Mouse (Mus musculus) neural tube, embryonic 14.5 days (tissue): ENCODE measurements at regions not wholly inside any gene's neighbourhood (a gene's known extent, or its start where the extent isn't known, plus 50 kb on each side); places are given as distances from the start of the nearest gene placed in this dataset.

ENCODE experiments used
- ATAC-seq: fragments of 200-750 bp; cut with Nextera tagmentation; 2 replicates; pipeline ENCODE4 v1.8.0; 2017; ENCODE audit warnings: low read depth, mild to moderate bottlenecking, moderate TSS enrichment, moderate library complexity
- H3K27ac ChIP-seq: fragments of 300-500 bp; sonication (generic); 2 replicates; pipeline ENCODE4 v1.5.1; 2014; ENCODE audit warnings: low read depth, mild to moderate bottlenecking, control low read depth, low read length, moderate library complexity, mixed read lengths
- H3K27me3 ChIP-seq: fragments of 300-500 bp; sonication (generic); 2 replicates; pipeline ENCODE4 v1.6.1; 2014; ENCODE audit warnings: low read length; ENCODE audit not compliant: control insufficient read depth, insufficient read depth
- H3K36me3 ChIP-seq: fragments of 300-500 bp; sonication (generic); 2 replicates; pipeline ENCODE4 v1.6.1; 2014; ENCODE audit warnings: low read length, mixed read lengths; ENCODE audit not compliant: control insufficient read depth, insufficient read depth
- H3K4me1 ChIP-seq: fragments of 300-500 bp; sonication (generic); 2 replicates; pipeline ENCODE4 v1.6.1; 2014; ENCODE audit warnings: low read length; ENCODE audit not compliant: control insufficient read depth, insufficient read depth
- H3K4me2 ChIP-seq: fragments of 300-500 bp; sonication (generic); 2 replicates; pipeline ENCODE4 v1.6.1; 2014; ENCODE audit warnings: mild to moderate bottlenecking, low read depth, low read length, control low read depth
- H3K4me3 ChIP-seq: fragments of 300-500 bp; sonication (generic); 2 replicates; pipeline ENCODE4 v1.5.1; 2014; ENCODE audit warnings: low read depth, low read length, control low read depth, mixed read lengths
- H3K9ac ChIP-seq: fragments of 300-500 bp; sonication (generic); replicated peaks from 2 replicates; pipeline ENCODE4 v1.6.1; 2014; ENCODE audit warnings: low read depth, mild to moderate bottlenecking, control low read depth, low read length, mixed read lengths
- H3K9me3 ChIP-seq: fragments of 300-500 bp; sonication (generic); 2 replicates; pipeline ENCODE4 v1.6.1; 2016; ENCODE audit warnings: low read length; ENCODE audit not compliant: control insufficient read depth
- WGBS: fragments of 180-500 bp; shearing (Covaris S2); extraction: QIAGEN DNeasy Blood & Tissue Kit; methylation state at CpG from one replicate; pipeline ENCODE4 v1.1.7; 2014; 5-methylcytosine and 5-hydroxymethylcytosine counted together

DNA sequence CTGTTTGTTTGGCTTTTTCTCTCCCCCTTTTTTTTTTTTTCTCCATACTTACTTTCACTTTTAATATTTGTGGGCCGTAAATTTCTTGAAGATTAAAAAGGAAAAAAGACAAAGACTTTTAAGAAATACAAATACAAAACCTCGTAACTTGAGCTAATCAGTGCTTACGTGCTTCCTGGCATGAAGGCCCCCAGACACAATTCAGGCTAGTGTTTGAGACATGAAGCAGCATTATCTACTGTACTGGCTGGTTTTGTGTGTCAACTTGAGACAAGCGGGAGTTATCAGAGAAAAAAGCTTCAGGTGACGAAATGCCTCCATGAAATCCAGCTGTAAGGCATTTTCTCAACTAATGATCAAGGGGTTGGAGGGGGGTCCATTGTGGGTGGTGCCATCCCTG, 86.2 kb upstream of the 4933415F23Rik start:
- no peaks in the 10 kb centered on the region for H3K36me3 ChIP-seq
- no peak for ATAC-seq
- no peaks in the 10 kb centered on the region for H3K4me1 ChIP-seq
- H3K9ac ChIP-seq: no peak overlapping the region
- H3K27ac ChIP-seq: no peak overlapping the region
- no peak overlapping the region for H3K4me3 ChIP-seq
- no peaks in the 10 kb centered on the region for H3K27me3 ChIP-seq
- no peak overlapping the region for H3K4me2 ChIP-seq
- 75% methylated on average over 5 of the region's 5 CpGs for WGBS
- H3K9me3 ChIP-seq: no peaks in the 10 kb centered on the region

DNA sequence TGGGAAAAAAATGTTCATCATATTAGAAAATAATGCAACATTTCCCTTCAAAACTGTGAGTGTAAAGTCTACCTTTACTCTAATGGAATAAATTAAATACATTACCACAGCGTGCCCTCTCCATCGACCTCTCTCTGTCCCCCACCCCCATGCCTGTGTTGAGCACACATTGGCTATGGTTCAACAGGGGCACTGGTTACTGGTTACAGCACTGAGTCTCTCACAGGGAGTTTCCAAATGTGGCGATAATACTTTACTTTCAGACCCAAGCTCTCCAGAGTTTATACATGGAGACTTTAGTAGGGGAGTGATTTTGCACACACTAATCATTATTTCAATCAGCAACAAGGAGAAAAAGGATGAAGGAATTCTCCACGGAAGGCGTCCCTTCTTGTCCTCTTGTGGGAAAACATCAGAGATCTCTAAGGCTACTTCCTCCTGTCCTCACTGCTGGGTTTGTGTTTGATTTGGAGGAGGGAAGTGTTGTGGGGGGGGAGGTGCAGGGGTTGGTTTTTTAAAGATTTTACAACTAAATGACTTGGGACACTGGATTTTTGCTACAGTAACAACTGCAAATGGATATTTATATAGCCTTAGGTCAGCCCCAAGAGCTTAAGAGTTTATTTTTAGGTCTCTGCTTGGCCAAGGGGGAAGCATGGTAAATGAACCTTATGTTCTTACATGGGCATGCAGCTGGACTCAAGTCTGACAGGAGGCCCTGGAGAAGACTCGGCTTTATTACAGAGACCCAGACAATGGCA, 85.6 kb upstream of the 4933415F23Rik start:
- ATAC-seq: no peak

GRCm38 (mm10) chr1:23184728-23185127, 82.7 kb upstream of the 4933415F23Rik start:
- no peaks in the 10 kb centered on the region for H3K27me3 ChIP-seq
- no peak overlapping the region for H3K4me3 ChIP-seq
- H3K4me1 ChIP-seq: no peaks in the 10 kb centered on the region
- no peak for ATAC-seq
- no peaks in the 10 kb centered on the region for H3K9me3 ChIP-seq
- H3K27ac ChIP-seq: no peak overlapping the region
- no peak overlapping the region for H3K4me2 ChIP-seq
- no peak overlapping the region for H3K9ac ChIP-seq
- no peaks in the 10 kb centered on the region for H3K36me3 ChIP-seq
- 79% methylated on average over 9 of the region's 9 CpGs for WGBS

More for the DNA sequence above, 85.6 kb upstream of the 4933415F23Rik start:
- Histone ChIP-seq H3K4me2 (no peak overlapping the region), H3K27ac (no peak overlapping the region), H3K36me3 (no peaks in the 10 kb centered on the region), H3K27me3 (no peaks in the 10 kb centered on the region), H3K4me3 (no peak overlapping the region), H3K9ac (no peak overlapping the region), H3K4me1 (no peaks in the 10 kb centered on the region), H3K9me3 (no peaks in the 10 kb centered on the region)
- 78% methylated on average over 6 of the region's 6 CpGs for WGBS

DNA sequence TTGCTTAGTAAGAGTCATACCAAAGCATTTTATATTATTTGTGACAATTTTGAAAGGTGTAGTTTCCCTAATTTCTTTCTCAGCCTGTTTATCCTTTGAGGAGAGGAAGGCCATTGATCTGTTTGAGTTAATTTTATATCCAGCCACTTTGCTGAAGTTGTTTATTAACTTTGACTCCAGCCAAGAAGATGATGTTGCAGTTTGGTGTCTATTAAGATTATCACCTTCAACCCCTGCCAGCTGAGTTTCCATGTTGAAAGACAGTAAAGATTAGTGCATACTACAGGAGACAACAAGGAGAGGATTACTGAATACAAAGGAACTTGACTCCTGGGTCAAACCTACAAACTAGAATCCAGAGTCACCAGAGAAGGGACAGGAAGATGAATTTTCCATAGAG, 80.5 kb upstream of the 4933415F23Rik start:
- Histone ChIP-seq H3K27ac (no peak overlapping the region), H3K4me2 (no peak overlapping the region), H3K4me3 (no peak overlapping the region), H3K27me3 (no peaks in the 10 kb centered on the region), H3K9me3 (no peaks in the 10 kb centered on the region), H3K9ac (no peak overlapping the region), H3K36me3 (no peaks in the 10 kb centered on the region), H3K4me1 (no peaks in the 10 kb centered on the region)
- no peak for ATAC-seq

DNA sequence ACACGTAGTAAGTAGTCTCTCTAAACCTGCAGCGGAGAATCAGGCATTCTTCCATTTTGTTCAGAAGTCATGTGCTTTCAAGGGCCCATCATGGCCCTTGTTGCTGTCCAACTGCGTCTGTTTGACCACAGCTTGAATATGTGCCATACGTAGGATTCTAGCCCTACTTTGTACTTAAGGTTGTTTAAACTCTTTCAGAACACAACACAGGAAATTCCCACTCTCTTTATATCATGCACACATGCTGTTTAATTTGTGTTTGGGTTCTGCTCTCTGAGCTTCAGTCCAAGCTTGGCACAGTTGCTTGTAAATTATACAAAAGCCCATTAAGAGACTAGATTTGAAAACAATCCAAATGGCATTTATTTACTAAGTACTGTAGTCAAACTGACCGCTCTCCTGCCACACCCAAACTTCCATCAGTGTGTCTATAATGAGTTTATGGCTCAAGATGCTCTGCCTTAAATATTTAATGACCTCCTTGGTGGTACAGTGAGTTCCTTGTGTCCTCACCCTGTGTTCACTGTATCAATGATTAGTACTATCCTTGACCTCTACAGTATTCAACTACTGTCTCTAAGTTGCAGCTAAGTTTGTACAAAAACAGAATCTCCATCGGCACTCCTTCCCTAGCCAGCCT, 76.4 kb upstream of the 4933415F23Rik start:
- H3K27me3 ChIP-seq: no peaks in the 10 kb centered on the region
- WGBS: 83% methylated on average over 6 of the region's 6 CpGs
- H3K4me3 ChIP-seq: no peak overlapping the region
- H3K4me1 ChIP-seq: no peaks in the 10 kb centered on the region
- no peak overlapping the region for H3K27ac ChIP-seq
- H3K9ac ChIP-seq: no peak overlapping the region
- H3K36me3 ChIP-seq: no peaks in the 10 kb centered on the region
- H3K9me3 ChIP-seq: no peaks in the 10 kb centered on the region
- ATAC-seq: no peak
- H3K4me2 ChIP-seq: no peak overlapping the region

- Histone ChIP-seq H3K9ac (no peak overlapping the region), H3K9me3 (no peaks in the 10 kb centered on the region), H3K36me3 (no peaks in the 10 kb centered on the region), H3K4me3 (no peak overlapping the region), H3K4me2 (no peak overlapping the region), H3K27ac (no peak overlapping the region), H3K4me1 (no peaks in the 10 kb centered on the region), H3K27me3 (no peaks in the 10 kb centered on the region)
- ATAC-seq: no peak
- WGBS: 88% methylated on average over 11 of the region's 11 CpGs
Measured at GRCm38 (mm10) chr1:23174022-23174421, 72.0 kb upstream of the 4933415F23Rik start.

- Histone ChIP-seq H3K9ac (no peak overlapping the region), H3K27ac (no peak overlapping the region), H3K4me2 (no peak overlapping the region), H3K36me3 (no peaks in the 10 kb centered on the region), H3K4me3 (no peak overlapping the region), H3K27me3 (no peaks in the 10 kb centered on the region), H3K4me1 (no peaks in the 10 kb centered on the region), H3K9me3 (no peaks in the 10 kb centered on the region)
- ATAC-seq: no peak
- 61% methylated on average over 7 of the region's 7 CpGs for WGBS
Measured at GRCm38 (mm10) chr1:23173054-23173802, 71.2 kb upstream of the 4933415F23Rik start.

GRCm38 (mm10) chr1:23171336-23171735, 69.3 kb upstream of the 4933415F23Rik start:
- ATAC-seq: no peak
- H3K27me3 ChIP-seq: no peaks in the 10 kb centered on the region
- 95% methylated on average over 2 of the region's 2 CpGs for WGBS

DNA sequence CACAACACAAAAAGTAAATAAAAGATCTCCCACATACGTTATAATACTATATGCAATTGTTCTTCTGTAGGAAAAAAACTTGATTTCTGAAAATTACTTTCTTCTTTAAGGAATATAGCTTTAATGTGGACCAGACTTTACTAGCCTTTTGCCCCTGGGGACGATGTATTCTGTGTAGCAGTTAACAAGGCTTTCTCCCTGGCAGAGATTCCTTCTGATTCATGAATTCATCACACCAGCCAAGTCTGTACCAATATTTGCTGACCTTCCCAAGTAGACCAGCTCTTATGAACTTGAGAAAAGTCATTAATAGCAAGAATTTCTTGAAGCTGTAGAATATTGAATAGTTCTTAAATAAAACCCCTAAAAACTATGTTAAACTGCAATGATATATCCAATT, 68.7 kb upstream of the 4933415F23Rik start:
- no peak overlapping the region for H3K9ac ChIP-seq
- no peaks in the 10 kb centered on the region for H3K27me3 ChIP-seq
- ATAC-seq: no peak
- no peak overlapping the region for H3K27ac ChIP-seq
- no peak overlapping the region for H3K4me3 ChIP-seq
- no peaks in the 10 kb centered on the region for H3K4me1 ChIP-seq
- no peaks in the 10 kb centered on the region for H3K9me3 ChIP-seq
- 80% methylated on average over 2 of the region's 2 CpGs for WGBS
- no peaks in the 10 kb centered on the region for H3K36me3 ChIP-seq
- no peak overlapping the region for H3K4me2 ChIP-seq

More at GRCm38 (mm10) chr1:23171336-23171735, 69.3 kb upstream of the 4933415F23Rik start:
- Histone ChIP-seq H3K4me1 (no peaks in the 10 kb centered on the region), H3K9ac (no peak overlapping the region), H3K4me2 (no peak overlapping the region), H3K36me3 (no peaks in the 10 kb centered on the region), H3K4me3 (no peak overlapping the region), H3K9me3 (no peaks in the 10 kb centered on the region), H3K27ac (no peak overlapping the region)
